Mouse (Mus musculus) MEL (cell line): ENCODE measurements around the gene Slc25a42.

ENCODE experiments used
- CTCF ChIP-seq, 3 experiments: IDR thresholded peaks in 2 of 3; conservative IDR thresholded peaks in 1 of 3; 2 replicates each; pipeline ENCODE4 v1.5.1; 2011 to 2012; ENCODE audit warnings: low read length in 3 of 3, low read depth in 2 of 3, mild to moderate bottlenecking in 2 of 3, improper control_type of control experiment in 1 of 3, inconsistent platforms in 1 of 3, mixed read lengths in 1 of 3, moderate library complexity in 1 of 3; ENCODE audit not compliant: control insufficient read depth in 1 of 3, insufficient read depth in 1 of 3, poor library complexity in 1 of 3, severe bottlenecking in 1 of 3
- EP300 ChIP-seq, 2 experiments: IDR thresholded peaks; 2 replicates each; pipeline ENCODE4 v1.6.1; 2011; ENCODE audit warnings: improper control_type of control experiment in 2 of 2, low read length in 2 of 2, low read depth in 1 of 2, mild to moderate bottlenecking in 1 of 2
- ETS1 ChIP-seq: IDR thresholded peaks from 2 replicates; pipeline ENCODE4 v1.6.1; 2012; ENCODE audit warnings: low read depth, mild to moderate bottlenecking, inconsistent platforms, low read length, improper control_type of control experiment, moderate library complexity
- GABPA ChIP-seq: IDR thresholded peaks from 2 replicates; pipeline ENCODE4 v1.6.1; 2012; ENCODE audit warnings: low read depth, mild to moderate bottlenecking, inconsistent platforms, low read length, improper control_type of control experiment, moderate library complexity
- GATA1 ChIP-seq: IDR thresholded peaks from 2 replicates; pipeline ENCODE4 v1.6.1; 2011; ENCODE audit warnings: low read depth, low read length, improper control_type of control experiment
- KAT2A ChIP-seq: conservative IDR thresholded peaks from 2 replicates; pipeline ENCODE4 v1.6.1; 2012; ENCODE audit warnings: low read depth, low read length, improper control_type of control experiment, inconsistent platforms
- MXI1 ChIP-seq: IDR thresholded peaks from 2 replicates; pipeline ENCODE4 v1.6.1; 2011; ENCODE audit warnings: mild to moderate bottlenecking, low read depth, low read length, improper control_type of control experiment
- POLR2A ChIP-seq, 2 experiments: IDR thresholded peaks; 2 replicates each; pipeline ENCODE4 v1.6.1; 2011 to 2012; ENCODE audit warnings: low read length in 2 of 2, mild to moderate bottlenecking in 2 of 2, control low read depth in 1 of 2, improper control_type of control experiment in 1 of 2, low read depth in 1 of 2, moderate library complexity in 1 of 2; ENCODE audit not compliant: control insufficient read depth in 1 of 2, insufficient read depth in 1 of 2, poor library complexity in 1 of 2
- POLR2AphosphoS5 ChIP-seq: IDR thresholded peaks from 2 replicates; pipeline ENCODE4 v1.6.1; 2012; ENCODE audit warnings: low read depth, borderline replicate concordance, mild to moderate bottlenecking, inconsistent platforms, low read length, moderate library complexity, mixed read lengths
- RCOR1 ChIP-seq: IDR thresholded peaks from 2 replicates; pipeline ENCODE4 v1.6.1; 2012; ENCODE audit warnings: low read depth, mild to moderate bottlenecking, inconsistent platforms, low read length, improper control_type of control experiment
- TAL1 ChIP-seq: IDR thresholded peaks from 2 replicates; pipeline ENCODE4 v1.6.1; 2012; ENCODE audit warnings: mild to moderate bottlenecking, inconsistent platforms, low read length, moderate library complexity, mixed read lengths
- TCF12 ChIP-seq: IDR thresholded peaks from 2 replicates; pipeline ENCODE4 v1.6.1; 2014; ENCODE audit warnings: low read depth, mild to moderate bottlenecking, inconsistent platforms, low read length, improper control_type of control experiment, moderate library complexity
- USF1 ChIP-seq: IDR thresholded peaks from 2 replicates; pipeline ENCODE4 v1.6.1; 2014; ENCODE audit warnings: low read depth, mild to moderate bottlenecking, inconsistent platforms, low read length, improper control_type of control experiment, moderate library complexity
- USF2 ChIP-seq, 2 experiments: IDR thresholded peaks; 2 replicates each; pipeline ENCODE4 v1.6.1; 2011 to 2012; ENCODE audit warnings: improper control_type of control experiment in 2 of 2, low read length in 2 of 2, borderline replicate concordance in 1 of 2, inconsistent platforms in 1 of 2, low read depth in 1 of 2, mild to moderate bottlenecking in 1 of 2; ENCODE audit not compliant: insufficient read depth in 1 of 2

DNA sequence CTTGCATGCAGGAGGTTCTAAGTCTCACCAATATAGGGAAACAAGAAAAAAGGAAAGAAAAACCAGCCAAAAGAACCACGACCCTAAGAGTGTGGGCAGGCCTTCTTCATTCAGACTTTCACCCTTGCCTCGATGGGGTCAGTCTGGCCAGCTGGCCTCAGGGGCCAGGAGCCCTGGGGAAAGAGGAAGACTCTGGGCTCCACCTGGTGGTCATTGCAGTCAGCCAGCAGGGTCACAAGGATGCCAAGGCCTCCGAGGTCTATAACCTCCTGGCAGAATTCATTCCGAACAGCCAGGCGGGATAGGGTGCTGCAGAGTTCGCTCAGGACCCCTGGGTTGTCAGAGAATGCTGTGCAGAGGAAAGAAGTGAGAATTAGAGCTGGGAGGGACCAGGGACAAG, 11.2 kb upstream of the Slc25a42 start:
- TF ChIP-seq ETS1 (no peak), RCOR1 (no peak), CTCF (IDR thresholded peaks at IDR 0.05 in 2 of 3, conservative IDR thresholded peaks at IDR 0.05 in 1 of 3; ENCODE audit: control insufficient read depth in 1 of 3, insufficient read depth in 1 of 3, low read depth in 2 of 3, low read length in 3 of 3, poor library complexity in 1 of 3, severe bottlenecking in 1 of 3) (peak; percentile 27 to 52 (median 42); a peak in 5 of 6 replicates), EP300 (IDR thresholded peaks at IDR 0.05; ENCODE audit: low read depth in 1 of 2, low read length in 2 of 2) (no peak), KAT2A (no peak), GATA1 (no peak), USF2 (IDR thresholded peaks at IDR 0.05; ENCODE audit: borderline replicate concordance in 1 of 2, insufficient read depth in 1 of 2, low read depth in 1 of 2, low read length in 2 of 2) (no peak), MXI1 (no peak), TAL1 (no peak), POLR2A (IDR thresholded peaks at IDR 0.05; ENCODE audit: control insufficient read depth in 1 of 2, insufficient read depth in 1 of 2, low read depth in 1 of 2, low read length in 2 of 2, poor library complexity in 1 of 2) (no peak), GABPA (no peak), POLR2AphosphoS5 (no peak), TCF12 (no peak), USF1 (no peak)
